9 mouse cellular contexts compared by ENCODE assay signal in genomic region chr12:98269791-98270745, GRCm38 (mm10). TPM values are rescaled to one million over a fixed set of nuclear protein-coding genes. Genes with fewer than 3 reads are reported as not detected.
DNase-seq lines count a peak whose midpoint lies in the region; ATAC-seq and TF ChIP-seq lines count a peak whose summit lies in the region.
"Had no signal": no experiment of that assay in that cellular context is flagged by ENCODE, and none has a peak within 500 bp of the region (broad histone marks: within the 10 kb centered on the region; RNA-seq: fewer than 3 reads in every experiment).

No protein-coding gene starts in this region.

- H3K27me3 ChIP-seq in lung, embryonic 14.5 days (ENCODE audit: insufficient read depth, low read length) = no peaks in the 10 kb centered on the region
- H3K27me3 ChIP-seq in liver, embryonic 12.5 days (replicated peaks) = no peaks in the 10 kb centered on the region
- H3K27me3 ChIP-seq: midbrain, embryonic 15.5 days had no signal

- ATAC-seq in lung, embryonic 14.5 days (ENCODE audit: insufficient read depth) = no peak
- no peak; the same call in 1 of the 2 replicates for ATAC-seq in liver, embryonic 12.5 days
- no peak for ATAC-seq in frontal cortex, adult (ENCODE audit: low TSS enrichment)
- ATAC-seq: midbrain, embryonic 15.5 days had no signal

- no peaks in the 10 kb centered on the region for H3K36me3 ChIP-seq in lung, embryonic 14.5 days (ENCODE audit: insufficient read depth)
- no peaks in the 10 kb centered on the region for H3K36me3 ChIP-seq in liver, embryonic 12.5 days
- H3K36me3 ChIP-seq: midbrain, embryonic 15.5 days had no signal

- H3K4me1 ChIP-seq in lung, embryonic 14.5 days (ENCODE audit: insufficient read depth) = no peaks in the 10 kb centered on the region
- H3K4me1 ChIP-seq in lung, adult 2 months (ENCODE audit: control insufficient read depth, insufficient read depth, low read length) = no peaks in the 10 kb centered on the region
- H3K4me1 ChIP-seq in bone marrow, adult 2 months (ENCODE audit: control insufficient read depth, insufficient read depth, low read length) = peaks cover 9% of the 10 kb centered on the region
- H3K4me1 ChIP-seq in liver, embryonic 12.5 days = peaks cover 2% of the 10 kb centered on the region; the same call in 1 of the 2 replicates
- H3K4me1 ChIP-seq: midbrain, embryonic 15.5 days had no signal

- no peak overlapping the region for H3K9ac ChIP-seq in lung, embryonic 14.5 days
- no peak overlapping the region for H3K9ac ChIP-seq in liver, embryonic 12.5 days
- H3K9ac ChIP-seq: midbrain, embryonic 15.5 days had no signal

- TF ChIP-seq POLR2A in lung, adult 2 months (IDR thresholded peaks at IDR 0.05; ENCODE audit: borderline replicate concordance, extremely low read depth, low read depth, low read length) = no peak
- TF ChIP-seq POLR2A in bone marrow, adult 2 months (IDR thresholded peaks at IDR 0.05; ENCODE audit: borderline replicate concordance, control insufficient read depth, low read depth, low read length) = no peak

- H3K9me3 ChIP-seq in lung, embryonic 14.5 days (ENCODE audit: low read depth, low read length) = no peaks in the 10 kb centered on the region
- no peaks in the 10 kb centered on the region for H3K9me3 ChIP-seq in liver, embryonic 12.5 days (replicated peaks)
- H3K9me3 ChIP-seq: midbrain, embryonic 15.5 days had no signal

- DNase-seq in lung, embryonic 14.5 days = peak; percentile 23
- no peak for DNase-seq in lung, adult 2 months
- DNase-seq in thymus, adult 18-20 months = peak; percentile 40 to 70
- DNase-seq in ovary, postnatal 36 days (ENCODE audit: low spot score) = no peak
- DNase-seq in layer of hippocampus, adult 2 months (ENCODE audit: low spot score in 2 of 2) = no peak

- H3K27ac ChIP-seq in lung, embryonic 14.5 days (ENCODE audit: low read depth) = no peak overlapping the region
- H3K27ac ChIP-seq in bone marrow, adult 2 months (ENCODE audit: control insufficient read depth, insufficient read depth, low read depth, low read length, poor library complexity) = peak overlapping the region; percentile 64; the same call in 1 of the 2 replicates
- no peak overlapping the region for H3K27ac ChIP-seq in liver, embryonic 12.5 days
- no peak overlapping the region for H3K27ac ChIP-seq in layer of hippocampus, adult 2 months
- H3K27ac ChIP-seq: midbrain, embryonic 15.5 days had no signal

- TF ChIP-seq CTCF in lung, embryonic 14.5 days (IDR thresholded peaks at IDR 0.05; ENCODE audit: low read depth) = no peak
- no peak for TF ChIP-seq CTCF in lung, adult 2 months (IDR thresholded peaks at IDR 0.05; ENCODE audit: insufficient read depth, low read length)
- no peak for TF ChIP-seq CTCF in bone marrow, adult 2 months (IDR thresholded peaks at IDR 0.05; ENCODE audit: control insufficient read depth, insufficient read depth, low read length)
- no peak for TF ChIP-seq CTCF in layer of hippocampus, adult 2 months (conservative IDR thresholded peaks at IDR 0.05)

- 23% methylated on average over 17 of the region's 17 CpGs for WGBS in lung, embryonic 14.5 days
- 23% methylated on average over 17 of the region's 17 CpGs for WGBS in lung, adult 2 months
- 1% methylated on average over 17 of the region's 17 CpGs for WGBS in bone marrow, adult 2 months
- 15% methylated on average over 17 of the region's 17 CpGs for WGBS in liver, embryonic 12.5 days (ENCODE audit: insufficient replicate concordance)

- H3K4me2 ChIP-seq in lung, embryonic 14.5 days = peak overlapping the region; percentile 53
- H3K4me2 ChIP-seq in liver, embryonic 12.5 days = peak overlapping the region; percentile 39
- H3K4me2 ChIP-seq: midbrain, embryonic 15.5 days had no signal

- H3K4me3 ChIP-seq in lung, embryonic 14.5 days (ENCODE audit: low read depth, low read length) = peak overlapping the region; percentile 13
- H3K4me3 ChIP-seq in lung, adult 2 months (replicated peaks; ENCODE audit: extremely low read depth, low read depth, low read length) = no peak overlapping the region
- peak overlapping the region; percentile 65 for H3K4me3 ChIP-seq in bone marrow, adult 2 months (replicated peaks; ENCODE audit: control insufficient read depth, low read depth, low read length)
- H3K4me3 ChIP-seq in liver, embryonic 12.5 days = 0 out of 2 replicates have a peak overlapping the region, but pooled peaks have one; percentile 15
- no peak overlapping the region for H3K4me3 ChIP-seq in layer of hippocampus, adult 2 months
- H3K4me3 ChIP-seq: midbrain, embryonic 15.5 days had no signal

RNA-seq across cellular contexts. Expression of gene Gpr65, which starts 1.6 kb away (rescaled TPM):
- polyA plus RNA-seq in lung, embryonic 14.5 days (2014; fragmentation: Nextera tagmentation; extraction: Ambion mirVana) = 0.84 and 1.9 TPM in 2 replicates
- 1.1 and 1.6 TPM in 2 replicates for polyA plus RNA-seq in lung, adult 2 months (2012; rRNA removed)
- 7.7 and 14.1 TPM in 2 replicates for polyA plus RNA-seq in bone marrow, adult 2 months (2011; ENCODE audit: insufficient read depth, insufficient read length, low replicate concordance, missing spikeins)
- polyA plus RNA-seq in liver, embryonic 12.5 days (2016; fragmentation: Nextera tagmentation; extraction: Ambion mirVana) = 1.7 and 2.2 TPM in 2 replicates
- total RNA-seq in layer of hippocampus, adult 2 months (2021) = not detected

RNA-seq across cellular contexts. Expression of gene Galc, which starts 10.8 kb away (rescaled TPM):
- polyA plus RNA-seq in lung, embryonic 14.5 days (2014; fragmentation: Nextera tagmentation; extraction: Ambion mirVana) = 10.5 and 10.6 TPM in 2 replicates
- 8.6 and 16.2 TPM in 2 replicates for polyA plus RNA-seq in lung, adult 2 months (2012; rRNA removed)
- 2.2 and 7.5 TPM in 2 replicates for polyA plus RNA-seq in bone marrow, adult 2 months (2011; ENCODE audit: insufficient read depth, insufficient read length, low replicate concordance, missing spikeins)
- polyA plus RNA-seq in liver, embryonic 12.5 days (2016; fragmentation: Nextera tagmentation; extraction: Ambion mirVana) = 3.2 and 3.4 TPM in 2 replicates
- total RNA-seq in layer of hippocampus, adult 2 months (2021) = 10 to 100 TPM; 24.9 to 27.5 TPM

Comparison
In these comparisons a context has a peak if more than half of its experiments do, and no peak if none do; other contexts are left out.
1. DNase-seq: peak in lung, embryonic 14.5 days (single experiment) and thymus, adult 18-20 months (2 of 2); none in lung, adult 2 months (single experiment), ovary, postnatal 36 days (single experiment) and layer of hippocampus, adult 2 months (0 of 2).
2. H3K4me3 ChIP-seq: peak in lung, embryonic 14.5 days (single experiment), bone marrow, adult 2 months (single experiment) and liver, embryonic 12.5 days (single experiment); none in lung, adult 2 months (single experiment) and layer of hippocampus, adult 2 months (single experiment).